Mouse (Mus musculus) heart, postnatal 0 days (tissue): ENCODE measurements around the gene Ifnlr1. TPM values are rescaled to one million over a fixed set of nuclear protein-coding genes. Genes with fewer than 3 reads are reported as not detected.

Experiments
- ATAC-seq: fragments of 200-750 bp; cut with Nextera tagmentation; 2 replicates; pipeline ENCODE4 v1.8.0; 2017; ENCODE audit warnings: low read depth, moderate number of reproducible peaks, moderate library complexity; ENCODE audit not compliant: insufficient read depth
- DNase-seq: peaks from one replicate; pipeline ENCODE4 v3.0.0-alpha.2; 2016; ENCODE audit warnings: low spot score
- H3K27ac ChIP-seq: fragments of 300-500 bp; sonication (generic); 2 replicates; pipeline ENCODE4 v1.5.1; 2014; ENCODE audit warnings: low read depth, mild to moderate bottlenecking
- H3K27me3 ChIP-seq: fragments of 300-500 bp; sonication (generic); 2 replicates; pipeline ENCODE4 v1.6.1; 2014; ENCODE audit warnings: low read length, mixed read lengths; ENCODE audit not compliant: control insufficient read depth, insufficient read depth
- H3K36me3 ChIP-seq: fragments of 300-500 bp; sonication (generic); replicated peaks from 2 replicates; pipeline ENCODE4 v1.6.1; 2014; ENCODE audit warnings: low read length, mixed read lengths; ENCODE audit not compliant: control insufficient read depth, insufficient read depth
- H3K4me1 ChIP-seq: fragments of 300-500 bp; sonication (generic); 2 replicates; pipeline ENCODE4 v1.6.1; 2014; ENCODE audit warnings: antibody characterized with exemption; ENCODE audit not compliant: control insufficient read depth, insufficient read depth
- H3K4me2 ChIP-seq: fragments of 300-500 bp; sonication (generic); 2 replicates; pipeline ENCODE4 v1.6.1; 2014; ENCODE audit warnings: low read depth, mild to moderate bottlenecking, low read length, moderate library complexity
- H3K4me3 ChIP-seq: fragments of 300-500 bp; sonication (generic); 2 replicates; pipeline ENCODE4 v1.5.1; 2014; ENCODE audit warnings: low read depth, low read length
- H3K9ac ChIP-seq: fragments of 300-500 bp; sonication (generic); replicated peaks from 2 replicates; pipeline ENCODE4 v1.6.1; 2014; ENCODE audit warnings: low read depth, low read length, mixed read lengths
- H3K9me3 ChIP-seq: fragments of 300-500 bp; sonication (generic); replicated peaks from 2 replicates; pipeline ENCODE4 v1.6.1; 2016; ENCODE audit warnings: low read length; ENCODE audit not compliant: control insufficient read depth
- CTCF ChIP-seq: IDR thresholded peaks from 2 replicates; pipeline ENCODE4 v1.5.1; 2016; ENCODE audit warnings: antibody characterized with exemption, control low read depth, low read depth
- EP300 ChIP-seq: IDR thresholded peaks from 2 replicates; pipeline ENCODE4 v1.6.1; 2016; ENCODE audit warnings: antibody characterized with exemption, low read depth
- WGBS: fragments of 180-500 bp; shearing (Covaris S2); extraction: QIAGEN DNeasy Blood & Tissue Kit; methylation state at CpG from one replicate; pipeline ENCODE4 v1.1.7; 2014; 5-methylcytosine and 5-hydroxymethylcytosine counted together
- polyA plus RNA-seq: library from polyadenylated mRNA; unstranded; fragments of >200 nt; fragmentation: Nextera tagmentation; extraction: Ambion mirVana; gene quantifications from 2 replicates; pipeline ENCODE4 v1.2.1, GENCODE M21; 2015
- total RNA-seq: library from RNA; depleted of rRNA; stranded (reverse); fragments of >200 nt; gene quantifications from 2 replicates; pipeline ENCODE4 v1.2.3, GENCODE M21; 2014; ENCODE audit warnings: low replicate concordance

Ifnlr1 gene
- total and polyA plus RNA-seq, 2 experiments from 2014 or later, result 0.77 to 1.9 TPM

DNA sequence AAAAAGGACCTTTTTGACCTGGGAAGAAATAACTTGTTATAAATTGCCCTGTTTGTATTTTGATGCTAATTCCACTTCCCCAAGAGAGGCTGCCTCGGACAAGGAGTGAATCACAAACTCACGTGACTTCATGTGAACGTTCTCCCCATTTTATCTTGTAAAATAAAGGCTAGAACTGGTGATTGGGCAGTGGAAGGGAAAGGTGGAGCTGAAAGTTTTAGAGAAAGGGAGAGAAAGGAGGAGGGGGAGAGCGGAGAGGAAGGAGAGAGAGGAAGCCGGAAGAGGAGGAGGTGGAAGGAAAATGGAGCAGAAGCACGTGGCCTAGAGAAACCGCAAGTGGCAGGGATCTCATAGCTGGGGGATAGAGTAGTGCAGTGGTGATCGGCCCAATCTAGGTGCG lies 11.1 kb upstream of the Ifnlr1 start:
- ATAC-seq (no peak), DNase-seq (no peak)
- Histone ChIP-seq H3K9me3 (no peaks in the 10 kb centered on the region), H3K27ac (no peak overlapping the region), H3K36me3 (no peaks in the 10 kb centered on the region), H3K4me3 (no peak overlapping the region), H3K27me3 (no peaks in the 10 kb centered on the region), H3K9ac (no peak overlapping the region), H3K4me1 (0 out of 2 replicates have a peak, but pooled peaks cover 7% of the 10 kb centered on the region), H3K4me2 (no peak overlapping the region)
- TF ChIP-seq CTCF, result no peak
- TF ChIP-seq EP300, result no peak
- 65% methylated on average over 9 of the region's 9 CpGs for WGBS

- Histone ChIP-seq H3K4me3 (no peak overlapping the region), H3K4me2 (no peak overlapping the region), H3K9ac (no peak overlapping the region), H3K27ac (peak overlapping the region; percentile 11; the same call in 1 of the 2 replicates), H3K4me1 (0 out of 2 replicates have a peak, but pooled peaks cover 7% of the 10 kb centered on the region), H3K27me3 (no peaks in the 10 kb centered on the region), H3K36me3 (no peaks in the 10 kb centered on the region), H3K9me3 (no peaks in the 10 kb centered on the region)
- DNase-seq (no peak), ATAC-seq (peak; percentile 72; the same call in 1 of the 2 replicates)
- WGBS, result 26% methylated on average over 5 of the region's 5 CpGs
- TF ChIP-seq CTCF (no peak), EP300 (no peak)
These were observed 9.6 kb upstream of the Ifnlr1 start for GRCm38 (mm10) chr4:135676476-135676875.

- Histone ChIP-seq H3K27me3 (no peaks in the 10 kb centered on the region), H3K4me1 (0 out of 2 replicates have a peak, but pooled peaks cover 7% of the 10 kb centered on the region), H3K9me3 (no peaks in the 10 kb centered on the region), H3K4me3 (no peak overlapping the region), H3K4me2 (no peak overlapping the region), H3K36me3 (no peaks in the 10 kb centered on the region), H3K9ac (no peak overlapping the region), H3K27ac (no peak overlapping the region)
- no peak for ATAC-seq
- 76% methylated on average over 4 of the region's 4 CpGs for WGBS
- no peak for TF ChIP-seq CTCF
- no peak for TF ChIP-seq EP300
- no peak for DNase-seq
These were observed 6.8 kb upstream of the Ifnlr1 start for GRCm38 (mm10) chr4:135679316-135679715.

DNA sequence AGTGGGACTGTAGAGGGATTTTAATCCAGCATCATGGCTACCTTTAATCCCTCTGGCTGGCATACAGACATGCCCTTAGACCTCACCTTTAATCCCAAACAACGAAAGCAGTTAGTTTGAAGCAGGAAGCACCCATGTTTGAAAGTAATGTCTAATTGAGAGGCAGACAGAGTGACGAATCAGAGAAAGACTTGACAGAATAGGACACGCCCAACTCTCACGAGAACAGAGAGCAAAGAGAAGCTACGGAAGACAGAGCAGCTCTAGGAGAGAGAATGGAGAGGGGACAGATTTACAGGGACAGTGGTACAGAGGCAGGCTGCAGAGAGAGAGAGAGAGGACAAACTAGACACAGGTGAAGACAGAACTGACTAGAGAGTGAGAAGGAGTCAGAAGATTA lies 4.3 kb upstream of the Ifnlr1 start:
- H3K27me3 ChIP-seq, result no peaks in the 10 kb centered on the region
- no peak overlapping the region for H3K27ac ChIP-seq

GRCm38 (mm10) chr4:135683553-135683952 lies 2.5 kb upstream of the Ifnlr1 start:
- 19% methylated on average over 4 of the region's 4 CpGs for WGBS
- no peak overlapping the region for H3K27ac ChIP-seq
- H3K36me3 ChIP-seq, result no peaks in the 10 kb centered on the region
- no peaks in the 10 kb centered on the region for H3K4me1 ChIP-seq
- no peak for ATAC-seq
- TF ChIP-seq EP300 (no peak), CTCF (peak; percentile 62)
- no peaks in the 10 kb centered on the region for H3K9me3 ChIP-seq
- H3K27me3 ChIP-seq, result no peaks in the 10 kb centered on the region; the same call in 1 of the 2 replicates
- H3K4me2 ChIP-seq, result no peak overlapping the region
- no peak for DNase-seq
- H3K9ac ChIP-seq, result no peak overlapping the region
- H3K4me3 ChIP-seq, result no peak overlapping the region

More for the DNA sequence above, 4.3 kb upstream of the Ifnlr1 start:
- TF ChIP-seq EP300, result no peak
- no peak for TF ChIP-seq CTCF
- Histone ChIP-seq H3K4me3 (no peak overlapping the region), H3K9ac (no peak overlapping the region), H3K4me1 (0 out of 2 replicates have a peak, but pooled peaks cover 7% of the 10 kb centered on the region), H3K9me3 (no peaks in the 10 kb centered on the region), H3K4me2 (no peak overlapping the region), H3K36me3 (no peaks in the 10 kb centered on the region)
- WGBS, result 71% methylated on average over 5 of the region's 5 CpGs
- ATAC-seq (no peak), DNase-seq (no peak)

- TF ChIP-seq EP300 (no peak), CTCF (no peak)
- no peak for ATAC-seq
- no peak overlapping the region for H3K4me3 ChIP-seq
- no peaks in the 10 kb centered on the region for H3K9me3 ChIP-seq
- H3K4me2 ChIP-seq, result no peak overlapping the region
- no peak overlapping the region for H3K27ac ChIP-seq
- no peaks in the 10 kb centered on the region for H3K4me1 ChIP-seq
- H3K36me3 ChIP-seq, result no peaks in the 10 kb centered on the region
- H3K9ac ChIP-seq, result no peak overlapping the region
- peaks cover 5% of the 10 kb centered on the region; the same call in 1 of the 2 replicates for H3K27me3 ChIP-seq
- 39% methylated on average over 3 of the region's 3 CpGs for WGBS
- no peak for DNase-seq
These were observed 1.4 kb upstream of the Ifnlr1 start for GRCm38 (mm10) chr4:135684731-135685130.
